Mouse (Mus musculus) megakaryocyte, adult 5-6 weeks (primary cell): ENCODE data around the gene Thumpd1. TPM values are rescaled to one million over a fixed set of nuclear protein-coding genes. Genes with fewer than 3 reads are reported as not detected.

ENCODE experiments used
- ATAC-seq: 2 replicates; pipeline ENCODE4 v1.8.0; 2016; ENCODE audit warnings: mild to moderate bottlenecking, inconsistent platforms; ENCODE audit not compliant: poor library complexity, severe bottlenecking
- total RNA-seq, 2 experiments: library from RNA; stranded (forward) in 1 of 2; stranded (reverse) in 1 of 2; fragments of 153-499, 151-499 nt in 1 of 2; fragments of 221-1000, 200-1000 nt in 1 of 2; gene quantifications; 2 replicates each; pipeline versions ENCODE4 v1.2.3 to v1.2.4; 2015 to 2017

The Thumpd1 gene
- total RNA-seq (2015) (12.7 and 15.1 TPM in 2 replicates), total RNA-seq (2017) (36.2 and 38.1 TPM in 2 replicates)

DNA sequence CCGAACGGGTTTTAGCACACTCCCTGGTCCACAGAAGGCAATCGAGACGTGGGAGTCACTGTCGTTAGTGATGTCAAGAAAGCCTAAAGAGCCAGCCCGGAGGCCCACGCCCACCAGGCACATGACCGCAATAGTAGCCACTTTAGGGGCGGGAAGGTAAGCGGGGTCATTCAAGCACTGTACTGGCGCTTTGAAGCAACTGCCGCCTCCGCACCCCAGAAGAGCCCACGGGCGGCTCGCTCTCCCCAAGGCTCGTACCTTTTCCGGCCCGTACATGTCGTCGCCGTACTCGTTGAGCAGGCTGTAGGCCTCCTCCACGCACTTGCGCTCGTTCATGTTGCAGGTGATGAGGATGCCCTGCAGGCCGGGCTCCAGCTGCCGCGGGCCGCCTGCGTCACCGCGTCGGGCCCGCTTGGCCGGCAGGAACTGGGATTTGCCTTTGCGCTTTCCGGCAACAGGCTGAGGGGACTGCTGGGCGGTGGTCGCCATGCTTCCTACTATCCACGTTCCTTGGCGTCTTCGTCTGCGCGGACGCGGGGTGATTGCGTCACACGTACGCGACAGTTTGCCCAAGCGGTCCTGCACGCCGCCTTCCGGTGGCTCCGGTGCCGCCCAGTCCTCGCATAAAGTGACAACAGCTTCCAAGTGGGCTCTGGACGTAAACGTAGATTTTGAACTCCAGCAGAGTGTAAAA is at the start of gene Thumpd1:
Thumpd1 (minus strand) TSS at position 546 of the 694 bp plus-strand sequence.
- ATAC-seq: peak; percentile 97

DNA sequence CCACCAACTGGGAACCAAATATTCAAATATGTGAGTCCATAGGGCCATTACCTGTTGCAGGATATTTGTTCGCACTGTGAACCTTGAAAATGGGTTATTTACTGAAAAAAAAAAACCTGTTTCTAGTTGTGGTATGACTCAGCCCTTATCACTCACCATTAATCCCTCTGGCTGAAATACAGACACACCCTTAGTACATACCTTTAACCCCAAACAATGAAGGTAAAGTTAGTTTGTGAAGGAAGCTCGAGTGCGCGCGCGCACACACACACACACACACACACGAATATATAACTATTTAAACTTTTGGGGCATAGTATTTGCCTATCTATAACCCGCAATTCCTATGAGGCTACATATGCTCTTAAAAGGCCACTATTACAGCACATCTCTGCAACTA is 49.3 kb upstream of the Thumpd1 start:
- ATAC-seq: no peak

DNA sequence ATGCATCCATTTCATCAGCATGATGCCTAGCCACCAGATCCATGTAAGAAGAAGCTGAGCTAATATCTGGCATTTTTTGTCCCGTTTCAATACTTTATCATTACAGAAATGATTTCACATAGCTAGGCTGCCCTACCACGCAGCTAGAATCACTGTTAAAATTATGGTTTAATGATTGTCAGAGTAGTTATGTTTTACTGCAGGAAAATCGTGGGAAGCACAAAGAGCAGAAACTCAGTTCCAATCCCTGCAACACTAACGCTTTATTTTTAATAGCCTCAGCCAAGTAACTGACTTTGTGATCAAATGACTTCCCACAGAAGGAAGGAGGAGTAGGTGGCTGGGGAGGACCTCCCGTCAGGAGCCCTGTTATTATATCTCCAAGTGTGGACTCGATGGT is 46.4 kb upstream of the Thumpd1 start:
- no peak for ATAC-seq

DNA sequence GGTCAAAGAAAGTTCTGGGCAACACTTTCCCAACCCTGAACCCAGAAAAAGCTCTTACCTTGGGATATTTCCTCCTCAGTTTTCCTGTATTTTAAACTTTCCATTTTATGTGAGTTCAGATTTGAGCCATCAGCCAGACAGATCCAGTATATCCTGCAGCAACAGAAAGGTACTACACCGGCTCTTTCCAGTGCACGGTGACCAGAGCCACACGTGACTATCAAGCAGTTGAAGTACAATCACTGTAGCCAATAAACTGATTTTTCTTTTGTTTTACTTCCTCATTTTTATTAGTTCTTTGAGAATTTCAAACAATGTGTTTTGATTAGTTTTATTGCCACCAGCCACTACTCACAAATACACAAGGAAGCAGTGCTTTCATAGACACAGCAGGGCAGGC is 43.8 kb upstream of the Thumpd1 start:
- no peak for ATAC-seq

DNA sequence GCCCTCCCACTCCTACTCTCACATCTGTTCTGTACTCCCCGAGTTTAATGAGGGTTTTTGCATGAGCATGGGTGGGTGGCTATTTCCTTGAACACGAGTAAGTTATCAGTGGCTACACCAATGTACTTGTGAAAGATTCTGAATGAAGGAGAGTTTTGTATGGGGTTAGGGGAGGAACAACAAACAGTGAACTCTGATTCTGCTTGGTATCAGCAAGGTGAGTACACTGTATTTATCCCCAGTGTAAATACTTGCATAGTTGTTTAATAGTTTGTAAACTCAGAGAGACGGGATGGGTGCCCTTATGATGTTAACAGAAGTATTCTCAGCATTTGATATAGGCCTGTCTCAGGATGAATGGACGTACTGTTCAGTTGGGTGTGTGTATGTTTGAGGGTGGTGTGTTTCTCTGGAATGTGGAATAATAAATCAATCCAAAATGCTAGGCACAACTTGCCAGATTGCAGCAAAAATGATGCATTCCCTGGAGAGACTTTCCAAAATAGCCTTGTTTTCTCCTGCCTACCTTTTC is 41.6 kb upstream of the Thumpd1 start:
- ATAC-seq: no peak

DNA sequence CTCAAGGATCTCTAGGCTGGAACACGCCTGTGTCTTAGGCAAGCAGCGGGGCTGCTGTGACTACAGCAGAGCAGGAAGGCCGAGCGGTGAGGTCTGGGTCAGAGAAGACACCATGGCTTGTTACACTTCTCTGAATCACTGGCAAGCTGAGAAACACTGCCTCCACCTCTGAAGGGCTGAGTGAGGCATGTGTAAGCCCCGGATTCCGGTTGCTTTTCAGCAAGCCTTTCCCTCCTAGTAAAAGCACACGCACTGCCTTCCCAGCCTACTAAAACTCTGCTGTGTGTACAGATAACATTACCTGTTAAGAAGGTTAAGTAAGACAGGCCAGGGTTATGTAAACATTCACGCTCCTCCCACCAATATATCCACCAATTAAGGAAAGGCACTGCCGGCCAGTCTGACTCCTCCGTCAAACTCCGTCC is 39.9 kb upstream of the Thumpd1 start, which contains the start of gene Acsm3:
Acsm3 (plus strand) TSS at position 397 of the 425 bp plus-strand sequence.
- ATAC-seq: no peak

DNA sequence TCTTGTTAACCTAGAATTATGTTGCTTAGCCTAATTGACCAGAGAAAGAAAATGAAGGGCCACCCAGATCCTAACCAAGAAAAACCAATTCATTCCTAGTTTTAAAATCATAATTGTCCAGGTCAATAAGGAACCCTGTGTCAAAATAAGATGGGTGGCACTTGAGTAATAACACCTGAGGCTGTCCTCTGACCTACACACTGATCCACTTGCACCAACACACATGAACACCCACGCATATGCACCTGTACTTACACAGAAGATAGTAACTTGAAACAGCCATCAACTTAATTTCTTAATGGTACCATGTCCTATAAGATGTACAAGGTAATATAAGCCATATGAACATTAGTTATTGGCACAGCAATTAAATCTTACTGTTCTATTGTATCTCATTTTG is 33.1 kb upstream of the Thumpd1 start:
- no peak for ATAC-seq

DNA sequence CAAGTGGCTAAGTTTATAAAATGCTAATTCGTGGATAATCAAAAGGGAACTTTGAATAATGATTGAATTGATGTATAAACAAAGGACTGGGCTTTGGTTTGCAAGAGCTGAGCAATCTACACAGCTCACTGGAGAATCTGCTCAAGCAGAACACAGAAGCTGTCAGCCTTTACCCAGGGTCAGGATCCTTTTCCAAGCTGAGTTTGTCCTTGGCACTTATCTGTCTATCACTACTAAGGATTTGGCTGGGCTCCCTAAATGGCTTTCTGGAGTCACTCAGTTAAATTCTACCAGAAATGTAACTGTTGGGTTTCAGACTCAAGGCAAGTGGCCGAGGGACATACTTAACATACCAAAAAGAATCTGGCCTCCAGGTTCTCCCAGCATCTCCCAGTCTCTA is 29.3 kb upstream of the Thumpd1 start:
- no peak for ATAC-seq

DNA sequence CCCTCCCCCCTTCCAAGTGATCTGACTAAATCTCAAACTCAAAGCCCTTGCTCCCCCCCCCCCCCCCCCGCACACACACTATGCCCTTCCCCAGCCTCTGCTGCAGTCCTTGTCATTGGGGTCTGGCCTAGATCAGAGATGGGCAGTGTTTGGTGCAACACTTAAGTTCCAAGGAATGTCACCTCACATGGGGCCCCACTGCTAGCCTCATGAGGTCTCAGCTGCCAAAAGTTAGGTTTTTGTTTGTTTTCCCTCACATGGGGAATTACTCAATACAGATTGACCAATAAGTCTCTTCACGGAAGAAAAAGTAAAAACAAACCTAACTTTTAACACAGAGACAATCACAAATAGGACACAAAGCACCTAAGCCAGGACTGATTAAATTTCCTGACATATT is 28.2 kb upstream of the Thumpd1 start:
- no peak for ATAC-seq

DNA sequence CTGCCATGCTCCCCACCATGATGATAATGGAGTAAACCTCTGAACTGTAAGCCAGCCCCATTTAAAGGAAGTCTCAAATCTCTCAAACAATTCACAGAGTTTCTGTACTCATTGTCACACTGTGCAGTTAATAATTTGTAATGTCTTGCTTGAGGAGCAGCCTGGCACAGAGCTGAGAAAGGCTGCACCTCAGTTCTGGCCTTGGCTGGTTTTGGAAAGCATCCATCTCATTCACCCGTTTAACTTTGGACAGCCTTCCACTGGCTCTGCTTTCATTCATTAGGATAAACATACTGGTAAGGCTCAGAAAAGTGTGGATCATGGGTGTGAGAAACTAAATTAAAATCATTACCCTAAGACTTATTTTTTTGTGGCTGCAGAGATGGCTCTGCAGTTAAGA is 25.3 kb upstream of the Thumpd1 start:
- ATAC-seq: no peak

DNA sequence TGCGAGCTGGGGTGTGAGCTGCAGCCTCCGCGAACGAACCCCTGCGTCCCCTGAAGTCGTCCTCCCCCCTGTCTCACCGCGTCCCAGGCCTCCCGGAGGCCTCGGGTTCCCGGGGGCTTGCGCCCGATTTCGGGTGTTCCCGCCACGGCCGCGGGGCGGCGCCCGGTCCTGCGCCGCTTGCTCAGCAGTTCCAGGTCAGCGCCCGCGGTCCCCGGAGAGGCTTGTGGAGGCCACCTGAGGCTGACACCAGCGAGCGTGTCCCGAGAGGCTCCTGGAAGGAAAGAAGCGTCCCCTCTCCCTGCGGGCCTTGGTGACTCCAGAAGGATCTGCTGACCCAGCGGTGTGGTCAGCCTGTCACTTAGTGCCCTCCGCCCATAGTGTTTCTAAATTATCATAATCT is 23.7 kb upstream of the Thumpd1 start:
- ATAC-seq: peak; percentile 66

DNA sequence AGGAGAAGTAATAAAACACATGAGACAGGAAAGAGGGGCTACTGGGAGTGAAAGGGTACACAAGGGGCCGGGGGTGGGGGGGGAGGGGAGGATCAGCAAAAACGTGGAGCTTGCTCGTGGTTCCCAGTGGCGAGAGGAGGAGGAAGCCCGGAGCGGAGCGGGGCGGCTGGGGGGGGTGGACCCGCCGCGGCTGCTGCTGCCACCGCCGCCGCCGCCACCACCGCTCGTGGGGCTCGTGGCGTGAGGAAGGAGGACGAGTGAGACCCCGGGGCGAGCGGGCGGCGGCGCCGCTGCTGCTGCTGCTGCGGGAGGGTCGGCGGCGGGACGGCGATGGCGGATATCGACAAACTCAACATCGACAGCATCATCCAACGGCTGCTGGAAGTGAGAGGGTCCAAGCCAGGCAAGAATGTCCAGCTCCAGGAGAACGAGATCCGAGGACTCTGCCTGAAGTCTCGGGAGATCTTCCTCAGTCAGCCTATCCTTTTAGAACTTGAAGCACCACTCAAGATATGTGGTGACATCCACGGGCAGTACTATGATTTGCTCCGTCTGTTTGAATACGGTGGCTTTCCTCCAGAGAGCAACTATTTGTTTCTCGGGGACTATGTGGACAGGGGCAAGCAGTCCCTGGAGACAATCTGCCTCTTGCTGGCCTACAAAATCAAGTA is 19.3 kb upstream of the Thumpd1 start:
- ATAC-seq: peak; percentile 90

DNA sequence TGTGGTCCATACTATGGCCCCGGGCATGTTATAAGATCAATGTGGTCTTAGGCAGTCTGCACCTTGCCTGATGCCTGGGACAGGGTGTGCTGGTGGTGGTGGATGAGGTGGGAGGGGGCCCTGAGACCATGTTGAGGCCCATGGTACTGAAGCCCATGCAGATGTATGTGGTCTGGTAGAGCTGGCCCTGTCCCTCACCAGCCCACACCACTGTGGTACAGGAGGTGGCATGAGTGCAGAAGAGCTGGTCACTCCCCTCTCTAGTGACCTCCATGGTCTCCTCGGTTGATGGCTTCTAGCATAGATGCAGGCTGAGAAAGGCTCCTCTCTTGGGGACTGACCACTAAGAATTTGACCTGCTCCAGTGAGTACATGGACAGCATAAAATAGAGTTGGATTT is 18.3 kb upstream of the Thumpd1 start:
- no peak for ATAC-seq

DNA sequence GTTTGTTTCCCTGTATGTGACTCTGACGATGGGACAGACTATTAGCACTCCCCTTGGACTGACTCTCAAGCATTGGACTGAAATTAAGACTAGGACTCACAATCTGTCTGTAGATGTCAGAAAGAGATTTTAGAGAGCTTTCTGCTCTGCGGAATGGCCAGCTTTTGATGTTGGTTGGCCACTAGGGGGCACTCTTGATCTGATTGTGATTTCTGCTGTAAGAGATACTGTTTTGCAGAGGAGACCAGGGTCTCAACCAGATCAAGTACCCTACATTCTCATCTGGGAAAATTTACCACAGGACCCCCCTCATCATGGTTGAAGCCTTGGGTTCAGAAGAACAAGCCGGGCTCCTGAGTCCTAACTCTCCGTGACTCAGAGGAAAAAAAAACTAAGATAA is 10.7 kb upstream of the Thumpd1 start:
- 0 out of 2 replicates have a peak, but pooled peaks have one; percentile 27 for ATAC-seq

DNA sequence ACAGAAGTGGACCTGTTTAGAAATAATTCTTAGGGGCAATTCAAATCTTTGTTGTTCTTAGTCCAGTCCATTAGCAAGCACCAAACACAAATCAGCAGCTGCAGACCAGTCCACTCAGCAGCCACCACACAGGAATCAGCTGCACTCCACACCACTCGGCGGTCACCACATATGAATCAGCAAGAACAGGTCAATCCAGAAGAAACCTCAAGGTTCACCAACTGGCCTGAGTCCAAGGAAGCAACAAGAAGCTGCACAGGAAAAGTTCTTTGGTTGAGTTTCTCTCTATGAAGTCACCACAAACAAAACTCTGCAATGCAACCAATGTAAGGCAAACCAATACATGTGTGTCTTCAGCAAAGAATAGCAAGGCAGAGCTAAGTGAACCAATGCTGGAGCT is 7.0 kb upstream of the Thumpd1 start:
- ATAC-seq: no peak

DNA sequence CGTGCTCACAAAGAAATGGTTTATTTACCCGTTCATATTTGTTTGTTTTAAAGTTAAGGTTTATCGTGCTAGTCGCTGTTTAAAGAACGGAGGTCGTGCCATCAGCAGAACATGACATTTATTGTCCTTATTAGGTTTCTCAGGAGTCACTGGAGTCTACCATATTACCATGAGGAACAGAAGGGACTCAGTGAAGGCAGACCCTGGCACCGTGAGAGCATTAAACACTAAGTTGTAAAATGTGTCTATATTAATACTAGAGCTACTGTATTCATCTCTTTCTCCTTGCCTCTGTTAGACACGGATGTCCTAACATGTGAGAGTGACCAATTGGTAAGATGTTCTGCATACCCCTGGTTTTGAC is 331 bp upstream of the Thumpd1 start:
- peak; percentile 26 for ATAC-seq

DNA sequence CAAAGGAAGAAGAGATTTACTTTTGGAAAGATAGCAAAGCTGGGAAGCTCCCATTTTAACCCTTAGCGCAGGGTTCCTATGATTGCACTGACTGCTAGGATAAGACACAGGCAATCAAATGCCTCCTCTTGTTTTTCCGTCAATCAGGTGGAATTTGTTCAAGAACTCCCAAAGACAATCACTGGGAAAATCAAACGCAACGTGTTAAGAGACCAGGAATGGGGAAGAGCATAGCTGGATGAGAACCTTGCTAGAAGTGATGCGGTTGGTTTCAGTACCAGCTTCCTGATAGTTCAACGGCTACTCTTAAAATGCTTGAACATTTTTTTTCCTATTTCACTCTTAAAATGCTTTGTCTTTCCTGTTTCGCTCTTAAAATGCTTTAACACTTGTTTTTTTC is 6.5 kb downstream of the Thumpd1 start:
- no peak for ATAC-seq

DNA sequence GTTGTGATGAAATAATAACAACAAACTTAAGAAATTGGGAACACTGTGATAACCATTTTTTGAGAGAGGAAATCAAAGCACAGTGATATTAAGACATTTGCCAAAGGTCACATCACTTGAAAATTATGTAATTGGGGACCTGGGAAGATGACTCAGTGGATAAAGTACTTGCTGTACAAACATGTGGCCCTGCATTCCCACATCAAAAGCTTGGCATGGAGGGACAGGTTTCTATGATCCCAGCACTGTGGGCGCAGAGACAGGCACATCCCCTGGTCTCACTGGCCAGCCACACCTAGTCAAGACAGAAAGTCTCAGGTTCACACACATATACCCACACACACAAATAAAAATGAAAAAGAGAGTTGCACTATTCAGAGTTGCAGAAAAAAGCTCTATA is 25.7 kb downstream of the Thumpd1 start:
- ATAC-seq: no peak

DNA sequence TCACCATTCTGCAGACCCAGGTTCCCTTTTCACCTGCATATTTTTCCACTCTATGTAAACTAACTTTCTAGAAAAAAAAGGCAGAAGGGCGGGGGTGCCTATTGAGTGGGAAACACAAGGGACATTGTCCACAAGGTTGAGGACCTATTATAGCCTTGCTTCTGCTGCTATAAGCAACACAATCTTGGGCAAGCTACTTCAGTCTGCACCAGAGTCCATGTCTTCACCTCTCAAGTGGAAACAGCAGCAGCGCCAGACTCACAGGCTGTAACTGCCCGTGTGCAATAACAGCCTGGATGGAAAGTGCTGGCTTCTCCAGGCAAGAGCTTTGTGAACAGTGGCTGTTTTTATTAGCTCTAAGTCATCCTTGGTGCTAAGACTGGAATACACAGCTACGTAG is 28.3 kb downstream of the Thumpd1 start:
- ATAC-seq: no peak

DNA sequence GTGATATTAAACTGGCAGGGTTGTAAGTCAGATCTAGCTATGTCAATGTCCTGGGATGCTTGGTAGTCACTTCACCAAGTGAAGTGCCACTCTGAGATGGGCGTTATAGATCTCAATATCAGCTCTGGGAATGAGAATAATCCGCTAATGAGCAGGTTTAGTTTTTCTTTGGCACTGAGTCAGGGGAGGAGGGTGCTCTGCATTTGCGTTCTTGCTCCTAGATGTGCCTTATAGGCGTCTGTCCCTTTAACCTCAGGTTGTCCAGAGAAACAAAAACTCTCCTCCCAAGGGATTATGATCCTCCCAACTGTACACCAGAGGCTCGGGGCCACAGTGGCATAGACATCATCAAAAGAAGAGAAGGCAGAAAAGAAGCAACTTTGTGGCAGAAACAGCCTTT is 30.9 kb downstream of the Thumpd1 start, which contains the start of gene Acsm4:
Acsm4 (plus strand) TSS at position 301 of the 400 bp plus-strand sequence.
- ATAC-seq: no peak

DNA sequence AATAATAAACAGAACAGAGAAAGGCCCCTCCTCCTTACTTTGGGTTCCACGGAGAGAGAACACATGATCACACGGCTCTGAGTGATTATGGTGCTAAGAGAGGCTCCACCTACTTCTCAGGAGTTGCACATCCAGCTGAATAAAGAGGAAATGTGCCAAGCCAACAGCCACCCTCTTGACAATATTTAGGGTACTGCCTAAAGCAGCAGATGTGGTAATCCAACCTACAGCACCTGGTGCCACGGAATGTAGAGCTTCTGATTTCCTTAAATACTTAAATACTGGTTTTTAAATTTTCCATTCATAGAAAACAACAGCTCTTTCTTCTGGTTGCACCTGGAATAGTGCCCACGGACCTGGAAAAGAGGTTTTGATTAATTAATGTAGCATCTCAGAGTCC is 37.9 kb downstream of the Thumpd1 start:
- ATAC-seq: no peak

DNA sequence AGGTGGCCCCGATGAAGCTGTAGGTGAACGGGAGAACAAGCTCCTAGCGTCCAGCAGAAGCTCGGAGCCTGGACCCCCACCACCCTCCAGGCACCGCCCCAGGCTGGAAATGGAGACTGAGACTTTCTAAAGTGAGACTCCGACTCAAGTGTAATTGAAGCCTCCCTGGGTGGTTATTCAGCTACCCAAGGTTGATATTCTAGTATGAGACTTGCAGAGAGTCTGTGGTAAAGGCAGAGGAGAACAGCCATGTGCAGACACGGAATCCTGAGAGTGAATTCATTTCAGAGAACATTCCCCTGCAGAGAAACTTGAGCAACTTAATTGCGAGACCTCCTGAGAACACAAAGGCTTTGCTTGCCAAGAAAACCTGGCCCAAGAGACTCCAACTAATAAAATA is 40.5 kb downstream of the Thumpd1 start:
- ATAC-seq: no peak
